In the genomic region with DNA sequence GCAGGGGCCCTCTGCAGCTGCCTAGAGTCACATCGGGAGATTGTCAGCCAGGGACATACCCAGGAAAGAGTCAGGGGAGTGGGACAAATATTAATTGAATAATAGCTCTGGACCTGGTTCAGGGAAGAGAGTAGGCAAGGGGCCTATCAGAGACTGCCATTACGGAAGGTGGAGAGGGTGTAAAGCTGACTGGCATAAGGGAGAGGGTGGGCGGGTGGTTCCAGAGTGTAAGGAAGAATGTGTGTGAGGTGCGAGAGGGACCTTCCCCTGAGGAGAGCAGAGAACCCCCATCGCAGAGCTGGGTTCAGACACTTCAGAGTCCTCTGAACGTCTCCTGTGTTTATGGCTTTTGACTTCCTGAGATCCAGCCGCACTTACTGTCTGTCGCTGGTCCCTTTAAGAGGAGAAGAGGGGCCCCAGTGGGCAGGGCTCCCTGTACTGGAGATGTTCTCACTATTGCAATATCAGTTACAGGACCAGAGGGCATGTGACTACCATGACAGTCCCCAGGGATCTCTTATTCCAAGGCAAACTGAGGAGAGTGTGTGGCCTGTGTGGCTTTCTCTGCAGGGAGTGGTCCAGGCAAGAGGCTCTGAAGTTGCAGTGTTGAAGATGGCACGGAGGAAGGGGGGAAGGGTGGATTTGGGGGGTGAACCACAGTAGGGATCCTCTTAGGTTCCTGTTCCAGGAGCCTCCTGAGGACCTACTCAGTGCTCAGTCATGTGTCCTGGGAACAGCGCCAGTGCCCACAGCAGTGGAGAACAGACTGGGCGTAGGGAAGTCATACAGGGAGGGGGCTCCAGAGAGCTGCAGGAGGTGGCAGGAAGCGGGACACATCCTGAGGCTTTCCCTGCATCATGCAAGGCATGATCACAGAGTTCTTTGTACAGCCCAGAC, we compare ENCODE assay signal across 8 mouse cellular contexts. TPM values are rescaled to one million over a fixed set of nuclear protein-coding genes. Genes with fewer than 3 reads are reported as not detected.
DNase-seq lines count a peak whose midpoint lies in the region; ATAC-seq and TF ChIP-seq lines count a peak whose summit lies in the region.

No protein-coding gene starts in this region.

- H3K4me1 ChIP-seq in midbrain, embryonic 15.5 days, result no peaks in the 10 kb centered on the region
- no peaks in the 10 kb centered on the region for H3K4me1 ChIP-seq in midbrain, embryonic 14.5 days (ENCODE audit: control insufficient read depth, insufficient read depth, low read length)
- H3K4me1 ChIP-seq in limb, embryonic 12.5 days (replicated peaks), result peaks cover 9% of the 10 kb centered on the region
- H3K4me1 ChIP-seq in stomach, embryonic 16.5 days (ENCODE audit: control insufficient read depth, insufficient read depth, low read length), result 0 out of 2 replicates have a peak, but pooled peaks cover 5% of the 10 kb centered on the region

- peak; percentile 78 for DNase-seq in gastrocnemius, adult 2 months
- DNase-seq in gastrocnemius, postnatal 10 days, result no peak
- no peak for DNase-seq in midbrain, embryonic 14.5 days
- no peak for DNase-seq in right cerebral cortex, postnatal 14 days
- DNase-seq in kidney, adult 9 months, result no peak

- peak overlapping the region; percentile 50 for H3K4me3 ChIP-seq in gastrocnemius, adult 2 months
- H3K4me3 ChIP-seq in midbrain, embryonic 15.5 days, result no peak overlapping the region
- no peak overlapping the region for H3K4me3 ChIP-seq in midbrain, embryonic 14.5 days (replicated peaks; ENCODE audit: low read depth, low read length)
- no peak overlapping the region for H3K4me3 ChIP-seq in limb, embryonic 12.5 days (replicated peaks)
- no peak overlapping the region for H3K4me3 ChIP-seq in stomach, embryonic 16.5 days (replicated peaks; ENCODE audit: low read length)

- H3K9ac ChIP-seq in midbrain, embryonic 15.5 days, result no peak overlapping the region
- no peak overlapping the region for H3K9ac ChIP-seq in midbrain, embryonic 14.5 days (replicated peaks; ENCODE audit: low read length)
- 0 out of 2 replicates have a peak overlapping the region, but pooled peaks have one; percentile 2 for H3K9ac ChIP-seq in limb, embryonic 12.5 days (replicated peaks)
- H3K9ac ChIP-seq in stomach, embryonic 16.5 days (ENCODE audit: low read length), result peak overlapping the region; percentile 46

- peak overlapping the region; percentile 86 for H3K27ac ChIP-seq in gastrocnemius, adult 2 months
- no peak overlapping the region for H3K27ac ChIP-seq in midbrain, embryonic 15.5 days
- H3K27ac ChIP-seq in midbrain, embryonic 14.5 days (replicated peaks; ENCODE audit: low read depth, low read length), result no peak overlapping the region
- H3K27ac ChIP-seq in limb, embryonic 12.5 days, result no peak overlapping the region
- H3K27ac ChIP-seq in stomach, embryonic 16.5 days (ENCODE audit: low read length), result no peak overlapping the region

- intact Hi-C loops in gastrocnemius, adult 2 months (cut with DNase I), result loop anchor here (2.0 kb wide), 2 partner anchors 85 to 93 kb away; no protein-coding TSS in a partner anchor

- no peak overlapping the region for H3K4me2 ChIP-seq in midbrain, embryonic 15.5 days
- no peak overlapping the region for H3K4me2 ChIP-seq in midbrain, embryonic 14.5 days (ENCODE audit: low read length)
- H3K4me2 ChIP-seq in limb, embryonic 12.5 days, result peak overlapping the region; percentile 32; the same call in 1 of the 2 replicates
- peak overlapping the region; percentile 19; the same call in 1 of the 2 replicates for H3K4me2 ChIP-seq in stomach, embryonic 16.5 days (ENCODE audit: low read depth, low read length)

- peak; percentile 14; the same call in 1 of the 2 replicates for ATAC-seq in midbrain, embryonic 15.5 days (replicated peaks)
- no peak for ATAC-seq in midbrain, embryonic 14.5 days (ENCODE audit: low FRiP score, low TSS enrichment)
- ATAC-seq in limb, embryonic 12.5 days (ENCODE audit: insufficient number of reproducible peaks, insufficient read depth, low FRiP score, low TSS enrichment, low read depth), result no peak
- no peak for ATAC-seq in stomach, embryonic 16.5 days (ENCODE audit: insufficient read depth, low FRiP score)

- H3K9me3 ChIP-seq in midbrain, embryonic 15.5 days, result no peaks in the 10 kb centered on the region
- no peaks in the 10 kb centered on the region for H3K9me3 ChIP-seq in midbrain, embryonic 14.5 days (ENCODE audit: control insufficient read depth, low read length)
- no peaks in the 10 kb centered on the region for H3K9me3 ChIP-seq in limb, embryonic 12.5 days
- H3K9me3 ChIP-seq in stomach, embryonic 16.5 days (replicated peaks; ENCODE audit: control insufficient read depth, low read length), result no peaks in the 10 kb centered on the region

- 61% methylated on average over 12 of the region's 12 CpGs for WGBS in midbrain, embryonic 15.5 days
- 62% methylated on average over 12 of the region's 12 CpGs for WGBS in midbrain, embryonic 14.5 days
- WGBS in limb, embryonic 12.5 days, result 45% methylated on average over 12 of the region's 12 CpGs
- WGBS in stomach, embryonic 16.5 days, result 42% methylated on average over 12 of the region's 12 CpGs

- peaks cover 5% of the 10 kb centered on the region; the same call in 1 of the 2 replicates for H3K27me3 ChIP-seq in midbrain, embryonic 15.5 days (replicated peaks)
- H3K27me3 ChIP-seq in midbrain, embryonic 14.5 days (ENCODE audit: control insufficient read depth, insufficient read depth, low read length), result no peaks in the 10 kb centered on the region; the same call in 1 of the 2 replicates
- no peaks in the 10 kb centered on the region for H3K27me3 ChIP-seq in limb, embryonic 12.5 days
- H3K27me3 ChIP-seq in stomach, embryonic 16.5 days (ENCODE audit: control insufficient read depth, insufficient read depth, low read length), result no peaks in the 10 kb centered on the region

- H3K36me3 ChIP-seq in midbrain, embryonic 15.5 days (replicated peaks), result no peaks in the 10 kb centered on the region
- H3K36me3 ChIP-seq in midbrain, embryonic 14.5 days (ENCODE audit: control insufficient read depth, insufficient read depth, low read length), result no peaks in the 10 kb centered on the region
- H3K36me3 ChIP-seq in limb, embryonic 12.5 days, result no peaks in the 10 kb centered on the region
- no peaks in the 10 kb centered on the region for H3K36me3 ChIP-seq in stomach, embryonic 16.5 days (ENCODE audit: control insufficient read depth, insufficient read depth, low read length)

- no peak for TF ChIP-seq CTCF in gastrocnemius, adult 2 months (IDR thresholded peaks at IDR 0.05)

RNA-seq across cellular contexts. Expression of gene Hsd17b14, which starts 7.2 kb away (rescaled TPM):
- total RNA-seq in gastrocnemius, adult 2 months (2021), result 1 to 10 TPM; 1.0 to 1.3 TPM
- under 1 TPM in 1 of 2 experiments, not detected in 1; 0.19 TPM for total RNA-seq in gastrocnemius, postnatal 10 days (2021)
- 0.37 TPM in 1 of 2 replicates, not detected in the other for polyA plus RNA-seq in midbrain, embryonic 15.5 days (2015; fragmentation: Nextera tagmentation; extraction: Ambion mirVana)
- not detected in 2 replicates for polyA plus RNA-seq in midbrain, embryonic 14.5 days (2014; fragmentation: Nextera tagmentation; extraction: Ambion mirVana)
- polyA plus RNA-seq in limb, embryonic 12.5 days (2016; fragmentation: Nextera tagmentation; extraction: Ambion mirVana), result 0.55 and 1.1 TPM in 2 replicates
- 2.9 and 4.8 TPM in 2 replicates for polyA plus RNA-seq in stomach, embryonic 16.5 days (2015; fragmentation: Nextera tagmentation; extraction: Ambion mirVana)

RNA-seq across cellular contexts. Expression of gene Bcat2, which starts 8.1 kb away (rescaled TPM):
- total RNA-seq in gastrocnemius, adult 2 months (2021), result 100 to 1,000 TPM in 1 of 2 experiments, 10 to 100 TPM in 1; 91.4 to 106 TPM
- total RNA-seq in gastrocnemius, postnatal 10 days (2021), result 10 to 100 TPM; 24.0 to 25.2 TPM
- 23.8 and 27.1 TPM in 2 replicates for polyA plus RNA-seq in midbrain, embryonic 15.5 days (2015; fragmentation: Nextera tagmentation; extraction: Ambion mirVana)
- polyA plus RNA-seq in midbrain, embryonic 14.5 days (2014; fragmentation: Nextera tagmentation; extraction: Ambion mirVana), result 14.9 and 16.9 TPM in 2 replicates
- 50.4 and 56.5 TPM in 2 replicates for polyA plus RNA-seq in limb, embryonic 12.5 days (2016; fragmentation: Nextera tagmentation; extraction: Ambion mirVana)
- polyA plus RNA-seq in stomach, embryonic 16.5 days (2015; fragmentation: Nextera tagmentation; extraction: Ambion mirVana), result 95.7 and 109 TPM in 2 replicates

RNA-seq across cellular contexts. Expression of gene Plekha4, which starts 35.7 kb away (rescaled TPM):
- 1 to 10 TPM; 3.4 to 3.5 TPM for total RNA-seq in gastrocnemius, adult 2 months (2021)
- total RNA-seq in gastrocnemius, postnatal 10 days (2021), result 10 to 100 TPM; 14.8 to 16.3 TPM
- polyA plus RNA-seq in midbrain, embryonic 15.5 days (2015; fragmentation: Nextera tagmentation; extraction: Ambion mirVana), result 1.3 TPM in 2 replicates
- polyA plus RNA-seq in midbrain, embryonic 14.5 days (2014; fragmentation: Nextera tagmentation; extraction: Ambion mirVana), result 0.53 and 0.77 TPM in 2 replicates
- polyA plus RNA-seq in limb, embryonic 12.5 days (2016; fragmentation: Nextera tagmentation; extraction: Ambion mirVana), result 1.4 TPM in 2 replicates
- 2.7 and 3.9 TPM in 2 replicates for polyA plus RNA-seq in stomach, embryonic 16.5 days (2015; fragmentation: Nextera tagmentation; extraction: Ambion mirVana)

RNA-seq across cellular contexts. Expression of gene Ppp1r15a, which starts 35.8 kb away (rescaled TPM):
- 10 to 100 TPM; 28.3 to 28.5 TPM for total RNA-seq in gastrocnemius, adult 2 months (2021)
- 10 to 100 TPM; 16.3 to 16.9 TPM for total RNA-seq in gastrocnemius, postnatal 10 days (2021)
- 11.7 and 12.5 TPM in 2 replicates for polyA plus RNA-seq in midbrain, embryonic 15.5 days (2015; fragmentation: Nextera tagmentation; extraction: Ambion mirVana)
- polyA plus RNA-seq in midbrain, embryonic 14.5 days (2014; fragmentation: Nextera tagmentation; extraction: Ambion mirVana), result 9.5 and 10.2 TPM in 2 replicates
- polyA plus RNA-seq in limb, embryonic 12.5 days (2016; fragmentation: Nextera tagmentation; extraction: Ambion mirVana), result 26.0 and 27.1 TPM in 2 replicates
- 25.5 and 31.2 TPM in 2 replicates for polyA plus RNA-seq in stomach, embryonic 16.5 days (2015; fragmentation: Nextera tagmentation; extraction: Ambion mirVana)

RNA-seq across cellular contexts. Expression of gene Nucb1, which starts 51.7 kb away (rescaled TPM):
- total RNA-seq in gastrocnemius, adult 2 months (2021), result 10 to 100 TPM; 55.1 to 61.8 TPM
- total RNA-seq in gastrocnemius, postnatal 10 days (2021), result 100 to 1,000 TPM; 121 to 137 TPM
- polyA plus RNA-seq in midbrain, embryonic 15.5 days (2015; fragmentation: Nextera tagmentation; extraction: Ambion mirVana), result 118 and 121 TPM in 2 replicates
- polyA plus RNA-seq in midbrain, embryonic 14.5 days (2014; fragmentation: Nextera tagmentation; extraction: Ambion mirVana), result 86.5 and 89.5 TPM in 2 replicates
- 149 and 160 TPM in 2 replicates for polyA plus RNA-seq in limb, embryonic 12.5 days (2016; fragmentation: Nextera tagmentation; extraction: Ambion mirVana)
- 229 and 262 TPM in 2 replicates for polyA plus RNA-seq in stomach, embryonic 16.5 days (2015; fragmentation: Nextera tagmentation; extraction: Ambion mirVana)

Comparison
In these comparisons a context has a peak if more than half of its experiments do, and no peak if none do; other contexts are left out.
1. H3K4me2 ChIP-seq: peak in limb, embryonic 12.5 days (single experiment) and stomach, embryonic 16.5 days (single experiment); none in midbrain, embryonic 15.5 days (single experiment) and midbrain, embryonic 14.5 days (single experiment).
2. H3K9ac ChIP-seq: peak in limb, embryonic 12.5 days (single experiment) and stomach, embryonic 16.5 days (single experiment); none in midbrain, embryonic 15.5 days (single experiment) and midbrain, embryonic 14.5 days (single experiment).